Mouse (Mus musculus): Measurements from ENCODE around the gene Kpna6. TPM values are rescaled to one million over a fixed set of nuclear protein-coding genes. Genes with fewer than 3 reads are reported as not detected.
A peak's percentile ranks its signal among the peaks of the same experiment; 100 is the strongest.

Gene Kpna6
- total and polyA plus RNA-seq, 3 experiments, result 21.0 to 57.9 (median 23.1) TPM

DNA sequence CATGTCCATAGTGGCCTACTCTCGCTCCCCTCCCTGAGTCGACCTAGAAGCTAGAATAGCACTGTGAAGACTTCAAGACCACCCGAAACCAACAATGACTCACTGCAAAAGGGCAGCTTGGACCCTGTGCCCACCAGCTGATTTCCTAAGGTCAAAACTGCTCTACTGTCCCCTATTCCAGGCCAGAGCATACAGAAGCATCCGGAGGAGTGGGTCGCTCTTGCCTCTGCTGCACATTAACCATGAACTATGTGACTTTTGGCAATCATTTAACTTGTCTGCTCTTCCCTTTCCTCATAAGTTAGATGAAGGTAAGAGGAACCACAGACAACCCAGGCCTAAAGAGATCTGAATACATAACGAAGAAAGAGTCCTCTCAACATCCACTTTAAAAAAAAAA lies 12.0 kb upstream of the Kpna6 start:
- H3K36me3 ChIP-seq (replicated peaks), result peaks cover 93% of the 10 kb centered on the region

DNA sequence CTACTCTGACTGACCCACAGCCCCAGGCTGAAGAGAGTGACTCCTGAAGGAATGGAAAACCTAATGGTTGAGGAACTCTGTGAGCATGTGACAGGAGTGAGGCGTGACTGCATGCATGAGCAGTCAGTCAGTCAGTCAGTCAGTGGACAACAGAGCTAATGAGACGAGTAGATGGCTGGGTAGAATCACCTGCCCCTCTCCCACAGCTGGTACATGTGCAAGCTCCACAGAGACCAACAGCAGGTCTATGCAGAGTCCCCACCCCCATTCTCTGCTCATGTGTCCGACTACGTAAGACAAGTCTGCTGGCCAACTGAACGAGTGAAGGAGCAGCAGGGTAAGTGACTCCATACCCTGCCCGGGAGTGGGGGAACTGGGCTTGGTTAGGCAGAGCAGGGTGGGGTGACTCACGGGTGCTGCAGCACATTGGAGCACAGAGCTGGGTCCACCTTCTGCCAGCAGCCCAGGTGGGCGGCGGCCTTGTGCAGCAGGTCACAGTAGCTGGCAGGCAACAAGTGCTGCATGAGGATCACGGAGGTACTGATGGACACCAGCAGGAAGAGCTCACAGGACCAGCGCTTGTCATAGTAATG lies 11.4 kb upstream of the Kpna6 start:
- H3K9me3 ChIP-seq (replicated peaks), result no peaks in the 10 kb centered on the region
- TF ChIP-seq POLR2AphosphoS5 (IDR thresholded peaks at IDR 0.05; ENCODE audit: insufficient replicate concordance, low read depth, low read length), result no peak
- no peak for TF ChIP-seq TAL1 (conservative IDR thresholded peaks at IDR 0.05; ENCODE audit: low read depth, low read length)
- no peak for TF ChIP-seq CTCF (IDR thresholded peaks at IDR 0.05; ENCODE audit: low read depth, low read length)
- TF ChIP-seq GATA1 (IDR thresholded peaks at IDR 0.05; ENCODE audit: borderline replicate concordance, low read length), result no peak
- TF ChIP-seq GATA2 (IDR thresholded peaks at IDR 0.05; ENCODE audit: borderline replicate concordance, low read depth, low read length), result no peak
- H3K4me1 ChIP-seq (ENCODE audit: insufficient read depth, low read depth, low read length), result peaks cover 6% of the 10 kb centered on the region
- H3K4me3 ChIP-seq (ENCODE audit: low read depth, low read length), result no peak overlapping the region
- no peak for ATAC-seq (ENCODE audit: extremely low read depth, insufficient number of reproducible peaks, low FRiP score, poor library complexity, severe bottlenecking)
- peaks cover 92% of the 10 kb centered on the region for H3K36me3 ChIP-seq (replicated peaks)
- DNase-seq (ENCODE audit: low spot score), result no peak
- no peaks in the 10 kb centered on the region; the same call in 1 of the 2 replicates for H3K27me3 ChIP-seq (ENCODE audit: insufficient read depth, low read length)

More for the DNA sequence above, 12.0 kb upstream of the Kpna6 start:
- H3K9me3 ChIP-seq (replicated peaks), result no peaks in the 10 kb centered on the region
- no peak overlapping the region for H3K4me3 ChIP-seq (ENCODE audit: low read depth, low read length)
- TF ChIP-seq GATA1 (IDR thresholded peaks at IDR 0.05; ENCODE audit: borderline replicate concordance, low read length) (no peak), GATA2 (IDR thresholded peaks at IDR 0.05; ENCODE audit: borderline replicate concordance, low read depth, low read length) (no peak), TAL1 (conservative IDR thresholded peaks at IDR 0.05; ENCODE audit: low read depth, low read length) (no peak), CTCF (IDR thresholded peaks at IDR 0.05; ENCODE audit: low read depth, low read length) (no peak), POLR2AphosphoS5 (IDR thresholded peaks at IDR 0.05; ENCODE audit: insufficient replicate concordance, low read depth, low read length) (no peak)
- no peaks in the 10 kb centered on the region; the same call in 1 of the 2 replicates for H3K27me3 ChIP-seq (ENCODE audit: insufficient read depth, low read length)
- peaks cover 6% of the 10 kb centered on the region for H3K4me1 ChIP-seq (ENCODE audit: insufficient read depth, low read depth, low read length)
- DNase-seq (ENCODE audit: low spot score) (no peak), ATAC-seq (ENCODE audit: extremely low read depth, insufficient number of reproducible peaks, low FRiP score, poor library complexity, severe bottlenecking) (no peak)

- Histone ChIP-seq H3K36me3 (replicated peaks) (peaks cover 93% of the 10 kb centered on the region), H3K4me1 (ENCODE audit: insufficient read depth, low read depth, low read length) (peaks cover 6% of the 10 kb centered on the region), H3K4me3 (ENCODE audit: low read depth, low read length) (no peak overlapping the region), H3K27me3 (ENCODE audit: insufficient read depth, low read length) (no peaks in the 10 kb centered on the region; the same call in 1 of the 2 replicates), H3K9me3 (replicated peaks) (no peaks in the 10 kb centered on the region)
- ATAC-seq (ENCODE audit: extremely low read depth, insufficient number of reproducible peaks, low FRiP score, poor library complexity, severe bottlenecking) (no peak), DNase-seq (ENCODE audit: low spot score) (no peak)
- no peak for TF ChIP-seq GATA1 (IDR thresholded peaks at IDR 0.05; ENCODE audit: borderline replicate concordance, low read length)
- no peak for TF ChIP-seq CTCF (IDR thresholded peaks at IDR 0.05; ENCODE audit: low read depth, low read length)
- no peak for TF ChIP-seq GATA2 (IDR thresholded peaks at IDR 0.05; ENCODE audit: borderline replicate concordance, low read depth, low read length)
- no peak for TF ChIP-seq POLR2AphosphoS5 (IDR thresholded peaks at IDR 0.05; ENCODE audit: insufficient replicate concordance, low read depth, low read length)
- TF ChIP-seq TAL1 (conservative IDR thresholded peaks at IDR 0.05; ENCODE audit: low read depth, low read length), result no peak
Observed at GRCm38 (mm10) chr4:129681837-129682236, 9.3 kb upstream of the Kpna6 start.

GRCm38 (mm10) chr4:129672878-129673449 lies 397 bp upstream of the Kpna6 start:
- no peaks in the 10 kb centered on the region for H3K27me3 ChIP-seq (ENCODE audit: insufficient read depth, low read length)
- peak overlapping the region; percentile 96 for H3K4me3 ChIP-seq (ENCODE audit: low read depth, low read length)
- DNase-seq (ENCODE audit: low spot score), result peak; percentile 6
- no peak for ATAC-seq (ENCODE audit: extremely low read depth, insufficient number of reproducible peaks, low FRiP score, poor library complexity, severe bottlenecking)
- peaks cover 23% of the 10 kb centered on the region for H3K4me1 ChIP-seq (ENCODE audit: insufficient read depth, low read depth, low read length)
- H3K9me3 ChIP-seq (replicated peaks), result no peaks in the 10 kb centered on the region
- no peak for TF ChIP-seq GATA2 (IDR thresholded peaks at IDR 0.05; ENCODE audit: borderline replicate concordance, low read depth, low read length)
- TF ChIP-seq CTCF (IDR thresholded peaks at IDR 0.05; ENCODE audit: low read depth, low read length), result no peak
- TF ChIP-seq GATA1 (IDR thresholded peaks at IDR 0.05; ENCODE audit: borderline replicate concordance, low read length), result no peak
- TF ChIP-seq TAL1 (conservative IDR thresholded peaks at IDR 0.05; ENCODE audit: low read depth, low read length), result no peak
- no peak for TF ChIP-seq POLR2AphosphoS5 (IDR thresholded peaks at IDR 0.05; ENCODE audit: insufficient replicate concordance, low read depth, low read length)
- peaks cover 44% of the 10 kb centered on the region for H3K36me3 ChIP-seq (replicated peaks)

DNA sequence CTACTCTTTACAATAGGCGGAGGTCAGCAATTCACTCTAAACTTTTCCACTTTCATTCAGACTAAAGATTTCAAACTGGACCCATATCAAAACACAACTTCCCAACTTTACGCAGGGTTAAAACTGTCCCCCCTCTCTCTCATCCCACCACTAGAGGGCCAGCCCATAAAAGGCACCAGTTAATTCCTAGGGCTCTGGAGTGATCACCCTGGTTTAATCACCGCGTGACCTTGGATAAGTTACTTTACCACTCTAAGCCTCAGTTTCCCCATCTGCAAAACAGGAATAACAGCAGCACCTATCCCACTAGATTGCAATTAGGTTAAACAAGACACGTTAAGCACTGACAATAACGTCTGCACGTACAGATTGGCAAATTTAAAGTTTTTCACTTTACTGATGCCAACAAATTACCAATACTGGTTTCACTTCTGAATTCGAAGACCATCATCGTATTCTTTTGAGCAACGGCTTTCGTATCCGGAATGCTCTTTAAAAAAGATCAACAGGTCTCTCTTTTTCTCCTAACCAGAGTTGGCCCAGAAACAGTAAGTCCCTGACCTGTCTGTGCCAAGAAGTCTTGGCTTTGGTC lies 980 bp downstream of the Kpna6 start:
- DNase-seq (ENCODE audit: low spot score) (peak; percentile 67), ATAC-seq (ENCODE audit: extremely low read depth, insufficient number of reproducible peaks, low FRiP score, poor library complexity, severe bottlenecking) (peak; percentile 57)
- Histone ChIP-seq H3K36me3 (replicated peaks) (peaks cover 36% of the 10 kb centered on the region), H3K4me3 (ENCODE audit: low read depth, low read length) (peak overlapping the region; percentile 96), H3K4me1 (ENCODE audit: insufficient read depth, low read depth, low read length) (peaks cover 23% of the 10 kb centered on the region), H3K27me3 (ENCODE audit: insufficient read depth, low read length) (no peaks in the 10 kb centered on the region), H3K9me3 (replicated peaks) (no peaks in the 10 kb centered on the region)
- TF ChIP-seq POLR2AphosphoS5 (IDR thresholded peaks at IDR 0.05; ENCODE audit: insufficient replicate concordance, low read depth, low read length) (no peak), GATA1 (IDR thresholded peaks at IDR 0.05; ENCODE audit: borderline replicate concordance, low read length) (no peak), TAL1 (conservative IDR thresholded peaks at IDR 0.05; ENCODE audit: low read depth, low read length) (no peak), CTCF (IDR thresholded peaks at IDR 0.05; ENCODE audit: low read depth, low read length) (peak; percentile 75), GATA2 (IDR thresholded peaks at IDR 0.05; ENCODE audit: borderline replicate concordance, low read depth, low read length) (no peak)

- no peaks in the 10 kb centered on the region for H3K27me3 ChIP-seq (ENCODE audit: insufficient read depth, low read length)
- H3K4me3 ChIP-seq (ENCODE audit: low read depth, low read length), result no peak overlapping the region
- no peak for TF ChIP-seq TAL1 (conservative IDR thresholded peaks at IDR 0.05; ENCODE audit: low read depth, low read length)
- no peak for ATAC-seq (ENCODE audit: extremely low read depth, insufficient number of reproducible peaks, low FRiP score, poor library complexity, severe bottlenecking)
- peaks cover 78% of the 10 kb centered on the region for H3K36me3 ChIP-seq (replicated peaks)
- DNase-seq (ENCODE audit: low spot score), result no peak
- H3K9me3 ChIP-seq (replicated peaks), result no peaks in the 10 kb centered on the region
- H3K4me1 ChIP-seq (ENCODE audit: insufficient read depth, low read depth, low read length), result peaks cover 8% of the 10 kb centered on the region
Observed at GRCm38 (mm10) chr4:129662255-129662813, 10.2 kb downstream of the Kpna6 start.

Measured in G1E (cell line).